8 mouse cellular contexts compared by ENCODE assay signal in genomic region chr12:76532926-76533376, GRCm38 (mm10). TPM values are rescaled to one million over a fixed set of nuclear protein-coding genes. Genes with fewer than 3 reads are reported as not detected.
A peak's percentile ranks its signal among the peaks of the same experiment; 100 is the strongest.
DNase-seq lines count a peak whose midpoint lies in the region; ATAC-seq lines count a peak whose summit lies in the region.

No protein-coding gene starts in this region.

- DNase-seq in frontal cortex, postnatal 10 days (ENCODE audit: low spot score in 2 of 2): no peak
- peak; percentile 33 for DNase-seq in thymus, postnatal 0 days (ENCODE audit: low spot score)
- DNase-seq in thymus, postnatal 25 days: no peak
- DNase-seq in limb, embryonic 10.5 days (ENCODE audit: low spot score): no peak
- DNase-seq in gastrocnemius, postnatal 25 days: no peak
- DNase-seq in cerebellum, postnatal 4 days (ENCODE audit: low spot score in 2 of 2): no peak

- under 1% methylated on average over 31 of the region's 31 CpGs for WGBS in limb, embryonic 10.5 days
- under 1% methylated on average over 31 of the region's 31 CpGs for WGBS in neural tube, embryonic 15.5 days

- H3K4me1 ChIP-seq in limb, embryonic 10.5 days: peaks cover 64% of the 10 kb centered on the region
- H3K4me1 ChIP-seq in neural tube, embryonic 15.5 days: peaks cover 22% of the 10 kb centered on the region

- H3K9me3 ChIP-seq in limb, embryonic 10.5 days (replicated peaks): no peaks in the 10 kb centered on the region
- no peaks in the 10 kb centered on the region for H3K9me3 ChIP-seq in neural tube, embryonic 15.5 days (replicated peaks)

- H3K9ac ChIP-seq in neural tube, embryonic 15.5 days (replicated peaks): peak overlapping the region; percentile 51

- ATAC-seq in frontal cortex, adult (ENCODE audit: low TSS enrichment): peak; percentile 15; the same call in 1 of the 2 replicates
- ATAC-seq in neural tube, embryonic 15.5 days (ENCODE audit: low FRiP score): 0 out of 2 replicates have a peak, but pooled peaks have one; percentile 13

- H3K27ac ChIP-seq in limb, embryonic 10.5 days: peak overlapping the region; percentile 94
- no peak overlapping the region for H3K27ac ChIP-seq in neural tube, embryonic 15.5 days (replicated peaks)

- 0 out of 2 replicates have a peak, but pooled peaks cover 2% of the 10 kb centered on the region for H3K36me3 ChIP-seq in limb, embryonic 10.5 days
- H3K36me3 ChIP-seq in neural tube, embryonic 15.5 days: no peaks in the 10 kb centered on the region

- peak overlapping the region; percentile 85 for H3K4me3 ChIP-seq in limb, embryonic 10.5 days
- peak overlapping the region; percentile 55 for H3K4me3 ChIP-seq in neural tube, embryonic 15.5 days (replicated peaks)

- H3K4me2 ChIP-seq in neural tube, embryonic 15.5 days: peak overlapping the region; percentile 99

- H3K27me3 ChIP-seq in limb, embryonic 10.5 days (ENCODE audit: low read depth, poor library complexity, severe bottlenecking): peaks cover 45% of the 10 kb centered on the region
- H3K27me3 ChIP-seq in neural tube, embryonic 15.5 days (replicated peaks): peaks cover 69% of the 10 kb centered on the region

RNA-seq across cellular contexts. Expression of gene Plekhg3, which starts 2.3 kb away (rescaled TPM):
- polyA plus RNA-seq in thymus, postnatal 0 days (2015; fragmentation: Nextera tagmentation; extraction: Ambion mirVana): 3.3 and 4.7 TPM in 2 replicates
- 5.7 and 6.2 TPM in 2 replicates for polyA plus RNA-seq in limb, embryonic 10.5 days (2016; fragmentation: Nextera tagmentation; extraction: Ambion mirVana)
- polyA plus RNA-seq in neural tube, embryonic 15.5 days (2015; fragmentation: Nextera tagmentation; extraction: Ambion mirVana): 1.1 and 3.6 TPM in 2 replicates
- total RNA-seq in gastrocnemius, postnatal 25 days (2021): 1 to 10 TPM; 6.1 to 7.6 TPM
